Mouse (Mus musculus) myocyte (in vitro differentiated cells): Measurements from ENCODE around the gene Sema6d. TPM values are rescaled to one million over a fixed set of nuclear protein-coding genes. Genes with fewer than 3 reads are reported as not detected.

Experiments used
- H3K27me3 ChIP-seq: one replicate; pipeline ENCODE4 v1.6.1; 2011; ENCODE audit not compliant: control insufficient read depth, insufficient read depth, insufficient read length
- H3K36me3 ChIP-seq: one replicate; pipeline ENCODE4 v1.6.1; 2011; ENCODE audit not compliant: control insufficient read depth, insufficient read depth
- H3K4me2 ChIP-seq: one replicate; pipeline ENCODE4 v1.6.1; 2011; ENCODE audit warnings: low read depth, control low read depth
- H3K4me3 ChIP-seq: one replicate; pipeline ENCODE4 v1.5.1; 2011; ENCODE audit warnings: mild to moderate bottlenecking, control low read depth, moderate library complexity
- H3K79me2 ChIP-seq: one replicate; pipeline ENCODE4 v1.6.1; 2011; ENCODE audit not compliant: control insufficient read depth, insufficient read depth
- H3ac ChIP-seq: one replicate; pipeline ENCODE4 v1.6.1; 2011; ENCODE audit not compliant: control insufficient read depth, insufficient read length
- CEBPB ChIP-seq: IDR thresholded peaks from 2 replicates; pipeline ENCODE4 v1.6.1; 2011; ENCODE audit warnings: mild to moderate bottlenecking, moderate library complexity; ENCODE audit not compliant: poor library complexity, insufficient read depth, severe bottlenecking
- E2F4 ChIP-seq: IDR thresholded peaks from one replicate; pipeline ENCODE4 v1.6.1; 2011; ENCODE audit warnings: mild to moderate bottlenecking, control low read depth, moderate library complexity; ENCODE audit not compliant: insufficient read depth
- MAX ChIP-seq: IDR thresholded peaks from one replicate; pipeline ENCODE4 v1.6.1; 2011; ENCODE audit warnings: low read depth, mild to moderate bottlenecking, control low read depth
- MYOD1 ChIP-seq, 3 experiments: IDR thresholded peaks; one replicate each; pipeline ENCODE4 v1.6.1; 2011; ENCODE audit warnings: control low read depth in 2 of 3, low read depth in 2 of 3, mild to moderate bottlenecking in 2 of 3, moderate library complexity in 1 of 3; ENCODE audit not compliant: insufficient read length in 2 of 3, control insufficient read depth in 1 of 3
- POLR2A ChIP-seq: IDR thresholded peaks from one replicate; pipeline ENCODE4 v1.6.1; 2011; ENCODE audit warnings: low read depth, mild to moderate bottlenecking, control low read depth, moderate library complexity; ENCODE audit not compliant: insufficient read length
- POLR2AphosphoS2 ChIP-seq: IDR thresholded peaks from one replicate; pipeline ENCODE4 v1.6.1; 2011; ENCODE audit warnings: low read depth, control low read depth; ENCODE audit not compliant: insufficient read length
- REST ChIP-seq: IDR thresholded peaks from one replicate; pipeline ENCODE4 v1.6.1; 2011; ENCODE audit warnings: mild to moderate bottlenecking, control low read depth, moderate library complexity; ENCODE audit not compliant: insufficient read depth, insufficient read length
- SRF ChIP-seq: IDR thresholded peaks from one replicate; pipeline ENCODE4 v1.6.1; 2011; ENCODE audit warnings: low read depth; ENCODE audit not compliant: control insufficient read depth, insufficient read length
- TCF12 ChIP-seq: IDR thresholded peaks from one replicate; pipeline ENCODE4 v1.6.1; 2011; ENCODE audit warnings: mild to moderate bottlenecking, control low read depth; ENCODE audit not compliant: poor library complexity, insufficient read depth, severe bottlenecking
- TCF3 ChIP-seq: IDR thresholded peaks from one replicate; pipeline ENCODE4 v1.6.1; 2011; ENCODE audit warnings: low read depth, control low read depth; ENCODE audit not compliant: insufficient read length
- USF1 ChIP-seq: IDR thresholded peaks from one replicate; pipeline ENCODE4 v1.6.1; 2011; ENCODE audit warnings: low read depth, mild to moderate bottlenecking, control low read depth, moderate library complexity
- polyA plus RNA-seq: library from polyadenylated mRNA; unstranded; fragments of >200 nt; fragmentation: generic; extraction: Trizol; gene quantifications from one replicate; pipeline ENCODE4 v1.2.1, GENCODE M21; 2012; ENCODE audit warnings: missing spikeins

Gene Sema6d
- polyA plus RNA-seq, 1 experiment, result 0.97 TPM

DNA sequence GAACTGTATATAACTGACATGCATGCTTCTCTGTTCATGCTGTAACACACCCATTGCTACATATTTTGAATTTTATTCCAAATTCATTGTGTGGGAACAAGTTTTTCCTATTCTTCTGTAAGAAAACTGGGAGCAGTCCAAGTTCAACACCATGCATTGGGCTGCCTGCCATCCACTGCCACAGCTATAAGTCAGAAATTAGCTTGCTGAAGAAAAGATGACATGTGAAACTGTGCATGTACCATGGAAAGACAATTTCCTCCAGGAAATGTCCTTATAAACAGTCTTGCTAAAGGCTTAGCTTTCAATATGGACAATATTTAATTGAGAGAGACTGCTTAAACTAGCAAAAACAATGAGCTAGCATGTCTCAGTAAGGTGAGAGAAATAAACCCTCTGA lies 13.5 kb downstream of the Sema6d start:
- Histone ChIP-seq H3K27me3 (no peaks in the 10 kb centered on the region), H3K4me3 (no peak overlapping the region), H3K36me3 (no peaks in the 10 kb centered on the region), H3ac (no peak overlapping the region), H3K79me2 (no peaks in the 10 kb centered on the region), H3K4me2 (no peak overlapping the region)
- no peak for TF ChIP-seq POLR2A
- TF ChIP-seq SRF, result no peak
- TF ChIP-seq REST, result no peak
- TF ChIP-seq E2F4, result no peak
- no peak for TF ChIP-seq MAX

DNA sequence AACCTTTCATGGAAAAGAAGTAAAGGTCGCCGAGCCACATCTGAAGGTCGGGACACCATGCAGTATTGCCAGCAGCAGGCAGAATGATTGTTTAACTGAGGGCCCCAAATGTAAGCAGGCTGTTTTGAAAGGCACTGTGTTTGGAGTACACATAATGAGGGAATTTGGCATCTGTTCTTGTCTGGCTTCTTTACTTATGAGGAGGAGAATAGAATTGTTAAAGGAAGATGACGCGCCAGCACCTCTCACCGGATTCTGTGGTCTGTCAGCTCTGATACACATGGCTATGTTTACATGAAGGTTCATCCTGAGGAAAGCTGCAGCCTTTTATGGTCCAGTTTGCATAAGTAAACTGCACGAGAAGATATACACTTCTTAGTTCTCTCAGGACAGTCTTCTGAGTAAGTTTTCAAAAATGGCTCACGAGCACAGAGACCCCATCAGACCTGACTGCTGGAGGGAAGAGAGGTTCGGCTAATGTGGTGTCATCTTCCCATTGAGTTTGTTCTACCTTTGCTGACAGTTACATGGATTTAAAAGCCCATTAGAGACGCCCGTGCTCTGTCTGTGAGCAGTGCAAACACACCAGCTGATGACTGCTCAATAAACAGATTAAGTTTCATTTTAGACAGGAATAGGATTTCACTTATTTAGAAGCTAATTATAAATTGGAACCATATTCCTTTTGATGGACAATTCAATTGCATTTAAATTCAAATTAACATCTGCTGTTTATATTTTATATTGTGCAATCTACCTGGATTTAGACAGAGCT lies 28.9 kb downstream of the Sema6d start:
- TF ChIP-seq POLR2AphosphoS2 (no peak), REST (no peak), MYOD1 (IDR thresholded peaks at IDR 0.05; ENCODE audit: control insufficient read depth in 1 of 3, insufficient read length in 2 of 3, low read depth in 2 of 3) (no peak), POLR2A (no peak), TCF3 (no peak), MAX (no peak), USF1 (no peak), SRF (no peak)
- H3K27me3 ChIP-seq, result no peaks in the 10 kb centered on the region
- H3ac ChIP-seq, result no peak overlapping the region
- no peaks in the 10 kb centered on the region for H3K79me2 ChIP-seq
- no peak overlapping the region for H3K4me3 ChIP-seq
- no peak overlapping the region for H3K4me2 ChIP-seq
- no peaks in the 10 kb centered on the region for H3K36me3 ChIP-seq

DNA sequence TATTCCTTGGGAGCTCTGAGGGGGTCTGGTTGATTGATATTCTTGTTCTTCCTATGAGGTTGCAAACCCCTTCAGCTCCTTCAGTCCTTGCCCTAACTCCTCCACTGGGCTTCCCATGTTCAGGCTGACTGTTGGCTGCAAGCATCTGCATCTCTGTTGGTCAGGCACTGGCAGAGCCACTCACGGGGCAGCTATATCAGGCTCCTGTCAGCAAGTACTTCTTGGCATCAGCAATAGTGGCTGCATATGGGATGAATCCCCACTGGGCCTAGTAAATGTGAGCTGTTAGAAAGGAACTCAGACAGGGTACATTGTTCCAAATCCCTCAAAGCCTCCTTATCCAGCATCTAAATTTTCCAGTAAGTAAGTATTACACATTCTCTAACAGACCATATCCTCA lies 30.6 kb downstream of the Sema6d start:
- Histone ChIP-seq H3K36me3 (no peaks in the 10 kb centered on the region), H3K27me3 (no peaks in the 10 kb centered on the region), H3K4me3 (no peak overlapping the region), H3ac (no peak overlapping the region), H3K4me2 (no peak overlapping the region), H3K79me2 (no peaks in the 10 kb centered on the region)
- TF ChIP-seq TCF12 (no peak), TCF3 (no peak), USF1 (no peak), E2F4 (no peak), POLR2AphosphoS2 (no peak), MYOD1 (IDR thresholded peaks at IDR 0.05; ENCODE audit: control insufficient read depth in 1 of 3, insufficient read length in 2 of 3, low read depth in 2 of 3) (no peak), SRF (no peak), REST (no peak)

DNA sequence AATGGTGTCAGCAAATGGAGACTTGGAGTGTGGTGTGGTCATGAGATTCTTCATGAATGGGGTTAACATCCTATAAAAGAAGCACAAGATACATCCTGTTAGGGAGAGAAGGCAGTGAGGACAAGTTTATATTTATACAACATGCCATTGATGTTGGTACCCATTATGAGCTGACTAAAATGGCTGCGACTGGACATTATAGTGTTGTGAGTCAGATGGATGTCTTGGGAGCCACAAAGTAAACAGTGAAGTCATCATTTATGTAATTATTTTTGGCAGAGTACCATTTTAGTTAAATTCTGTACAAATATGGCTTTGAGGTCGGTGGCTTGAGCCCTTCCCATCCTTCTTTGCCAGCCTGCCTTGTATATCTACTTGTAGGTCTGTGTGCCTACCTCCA lies 31.8 kb downstream of the Sema6d start:
- Histone ChIP-seq H3K4me3 (no peak overlapping the region), H3K79me2 (no peaks in the 10 kb centered on the region), H3K36me3 (no peaks in the 10 kb centered on the region), H3ac (no peak overlapping the region), H3K4me2 (no peak overlapping the region), H3K27me3 (no peaks in the 10 kb centered on the region)
- TF ChIP-seq TCF12 (no peak), POLR2AphosphoS2 (no peak), CEBPB (no peak)

DNA sequence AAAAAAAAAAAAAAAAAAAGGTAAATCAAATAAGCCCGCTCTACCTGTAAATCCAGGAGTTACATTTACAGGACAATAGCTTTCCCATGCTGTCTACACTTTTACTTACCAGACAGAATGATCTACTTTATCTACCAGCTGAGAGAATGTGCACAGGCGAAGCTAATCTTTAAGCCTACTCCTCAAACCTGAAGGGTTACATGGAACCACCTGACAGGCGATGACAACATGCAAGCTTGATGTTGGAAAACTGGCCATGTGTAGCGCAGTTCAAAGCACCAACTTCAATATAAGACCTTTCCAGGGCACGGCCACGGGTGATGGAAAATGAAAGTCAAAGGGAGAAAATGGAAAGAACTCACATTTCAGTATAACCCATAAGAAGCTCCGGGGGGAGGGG lies 35.7 kb downstream of the Sema6d start:
- H3K4me2 ChIP-seq, result no peak overlapping the region
- H3K27me3 ChIP-seq, result no peaks in the 10 kb centered on the region
- H3K79me2 ChIP-seq, result no peaks in the 10 kb centered on the region
- H3K36me3 ChIP-seq, result no peaks in the 10 kb centered on the region
- H3K4me3 ChIP-seq, result no peak overlapping the region
- TF ChIP-seq MAX (no peak), CEBPB (no peak), MYOD1 (IDR thresholded peaks at IDR 0.05; ENCODE audit: control insufficient read depth in 1 of 3, insufficient read length in 2 of 3, low read depth in 2 of 3) (no peak), POLR2A (no peak), USF1 (no peak), TCF12 (no peak)
- H3ac ChIP-seq, result no peak overlapping the region

DNA sequence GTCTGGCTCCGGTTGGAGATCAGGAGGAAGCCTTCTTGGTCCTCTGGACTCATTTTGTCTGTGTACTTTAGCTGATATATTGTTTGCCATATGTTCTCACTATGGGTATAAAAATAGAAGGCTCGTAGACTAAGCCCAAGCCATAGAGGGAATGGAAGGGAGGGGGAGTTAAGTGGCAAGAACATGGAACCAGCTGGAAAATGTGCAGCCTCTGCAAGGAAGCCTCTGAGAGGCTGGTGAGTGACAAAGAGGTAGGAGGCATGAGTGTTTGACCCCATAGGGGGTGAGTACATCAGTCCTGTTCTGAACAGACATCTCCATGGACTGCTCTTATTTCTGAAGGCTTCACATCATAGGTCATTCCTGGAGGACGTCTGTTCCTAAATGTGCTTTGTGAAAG lies 37.1 kb downstream of the Sema6d start:
- Histone ChIP-seq H3K79me2 (no peaks in the 10 kb centered on the region), H3K4me2 (no peak overlapping the region), H3K4me3 (no peak overlapping the region), H3K36me3 (no peaks in the 10 kb centered on the region), H3ac (no peak overlapping the region), H3K27me3 (no peaks in the 10 kb centered on the region)
- TF ChIP-seq MAX (no peak), CEBPB (no peak), TCF3 (no peak)
